Mouse (Mus musculus) forebrain, embryonic 15.5 days (tissue): ENCODE results near the gene Gm3488. TPM values are rescaled to one million over a fixed set of nuclear protein-coding genes. Genes with fewer than 3 reads are reported as not detected.
"Not testable (repeated sequence)": the region's sequence is repeated elsewhere in the genome, so short reads cannot be mapped to it uniquely, and the experiment has no call there.

Source experiments
- ATAC-seq: fragments of 200-750 bp; cut with Nextera tagmentation; replicated peaks from 2 replicates; pipeline ENCODE4 v1.8.0; 2017; ENCODE audit warnings: mild to moderate bottlenecking, moderate TSS enrichment, moderate library complexity
- H3K27ac ChIP-seq: fragments of 300-500 bp; sonication (generic); replicated peaks from 2 replicates; pipeline ENCODE4 v1.5.1; 2015; ENCODE audit warnings: mild to moderate bottlenecking, inconsistent platforms
- H3K27me3 ChIP-seq: fragments of 300-500 bp; sonication (generic); 2 replicates; pipeline ENCODE4 v1.6.1; 2015; ENCODE audit warnings: inconsistent platforms
- H3K36me3 ChIP-seq: fragments of 300-500 bp; sonication (generic); 2 replicates; pipeline ENCODE4 v1.6.1; 2015; ENCODE audit warnings: mild to moderate bottlenecking, inconsistent platforms
- H3K4me1 ChIP-seq: fragments of 300-500 bp; sonication (generic); 2 replicates; pipeline ENCODE4 v1.6.1; 2015; ENCODE audit warnings: inconsistent platforms
- H3K4me2 ChIP-seq: fragments of 300-500 bp; sonication (generic); replicated peaks from 2 replicates; pipeline ENCODE4 v1.6.1; 2015; ENCODE audit warnings: mild to moderate bottlenecking, inconsistent platforms
- H3K4me3 ChIP-seq: fragments of 300-500 bp; sonication (generic); 2 replicates; pipeline ENCODE4 v1.5.1; 2015; ENCODE audit warnings: mild to moderate bottlenecking, inconsistent platforms
- H3K9ac ChIP-seq: fragments of 300-500 bp; sonication (generic); replicated peaks from 2 replicates; pipeline ENCODE4 v1.6.1; 2015; ENCODE audit warnings: mild to moderate bottlenecking, inconsistent platforms
- H3K9me3 ChIP-seq: fragments of 300-500 bp; sonication (generic); 2 replicates; pipeline ENCODE4 v1.6.1; 2016; ENCODE audit warnings: inconsistent platforms
- WGBS: fragments of 180-500 bp; shearing (Covaris S2); methylation state at CpG from one replicate; pipeline ENCODE4 v1.1.7; 2015; ENCODE audit warnings: mixed read lengths; 5-methylcytosine and 5-hydroxymethylcytosine counted together
- polyA plus RNA-seq: library from polyadenylated mRNA; unstranded; fragments of >200 nt; fragmentation: Nextera tagmentation; extraction: Ambion mirVana; gene quantifications from 2 replicates; pipeline ENCODE4 v1.2.1, GENCODE M21; 2015

Gene Gm3488
- 10.0 and 11.1 TPM in 2 replicates for polyA plus RNA-seq

- not testable (repeated sequence) for H3K4me1 ChIP-seq, H3K27ac ChIP-seq, H3K27me3 ChIP-seq, ATAC-seq, H3K4me3 ChIP-seq, H3K9ac ChIP-seq, H3K4me2 ChIP-seq, H3K36me3 ChIP-seq, H3K9me3 ChIP-seq
- WGBS: no CpG with 5 or more reads among the region's 35 CpGs
Measured at GRCm38 (mm10) chr14:5501374-5501773, at the start of gene Gm3488. Gene Gm3488 (plus strand): TSS chr14:5501674.

- H3K36me3 ChIP-seq, H3K27me3 ChIP-seq, H3K9ac ChIP-seq, H3K4me3 ChIP-seq, H3K4me2 ChIP-seq, H3K4me1 ChIP-seq, H3K9me3 ChIP-seq, ATAC-seq, H3K27ac ChIP-seq: not testable (repeated sequence)
- no CpG with 5 or more reads among the region's 3 CpGs for WGBS
Measured at GRCm38 (mm10) chr14:5455367-5455766, 46.1 kb upstream of the Gm3488 start, which contains the start of gene Gm3194. Gene Gm3194 (minus strand): TSS chr14:5455467.

DNA sequence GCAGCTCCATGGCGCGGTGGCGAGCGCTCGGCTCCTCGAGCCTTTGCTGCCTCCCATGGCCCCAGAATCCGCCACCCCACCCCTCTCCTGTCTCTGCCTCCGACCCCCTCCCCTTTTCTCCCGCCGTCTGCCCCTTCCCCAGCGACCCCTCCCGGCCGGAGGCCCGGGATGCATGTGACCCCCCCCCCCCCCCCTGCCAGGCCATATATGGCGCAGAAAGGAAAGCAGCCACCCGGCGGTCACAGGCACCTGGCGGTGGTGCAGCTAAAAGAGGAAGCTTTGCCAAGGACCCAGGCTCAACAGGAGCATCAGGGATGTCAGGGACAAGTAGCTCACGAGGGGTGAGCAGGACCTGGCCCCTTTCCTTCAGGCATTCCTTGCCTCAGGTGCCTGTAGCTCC, 41.0 kb upstream of the Gm3488 start:
- not testable (repeated sequence) for H3K9ac ChIP-seq, H3K27me3 ChIP-seq, H3K27ac ChIP-seq, H3K4me3 ChIP-seq, H3K4me2 ChIP-seq, H3K36me3 ChIP-seq, H3K9me3 ChIP-seq, H3K4me1 ChIP-seq
- WGBS: no CpG with 5 or more reads among the region's 19 CpGs
- peak; percentile 66; the same call in 1 of the 2 replicates for ATAC-seq

DNA sequence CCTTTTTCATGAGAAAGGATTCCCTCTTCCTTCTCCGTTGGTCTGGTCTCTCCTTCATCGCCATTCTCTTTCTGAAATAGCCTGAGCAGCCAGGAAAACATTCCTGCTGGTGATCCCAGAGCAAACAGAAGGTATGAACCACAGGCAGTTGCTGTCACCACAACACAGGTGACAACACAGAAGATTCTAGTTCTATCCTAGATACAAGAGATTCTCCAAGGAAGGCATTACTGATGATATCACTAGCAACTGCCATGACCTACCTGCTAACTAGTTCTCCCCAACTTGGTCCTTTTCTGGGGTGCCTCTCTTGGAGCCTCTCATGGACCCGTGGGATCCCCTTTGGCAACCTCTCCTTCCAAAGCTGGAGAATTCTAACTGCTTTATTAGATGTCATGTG, 23.7 kb upstream of the Gm3488 start, which contains the start of gene Gm8246:
Gene Gm8246 (minus strand): TSS at position 101 of the 400 bp plus-strand sequence.
- H3K27me3 ChIP-seq, H3K4me1 ChIP-seq, H3K4me3 ChIP-seq, H3K4me2 ChIP-seq, H3K36me3 ChIP-seq, ATAC-seq, H3K9me3 ChIP-seq, H3K9ac ChIP-seq, H3K27ac ChIP-seq: not testable (repeated sequence)
- no CpG with 5 or more reads among the region's 3 CpGs for WGBS

GRCm38 (mm10) chr14:5483907-5484306, 17.6 kb upstream of the Gm3488 start, which contains the start of gene Gm3187:
Gene Gm3187 (plus strand): TSS chr14:5484207.
- H3K4me1 ChIP-seq, ATAC-seq, H3K36me3 ChIP-seq, H3K27me3 ChIP-seq, H3K4me3 ChIP-seq, H3K9ac ChIP-seq, H3K27ac ChIP-seq, H3K9me3 ChIP-seq, H3K4me2 ChIP-seq: not testable (repeated sequence)
- 82% methylated on average over 5 of the region's 5 CpGs for WGBS

DNA sequence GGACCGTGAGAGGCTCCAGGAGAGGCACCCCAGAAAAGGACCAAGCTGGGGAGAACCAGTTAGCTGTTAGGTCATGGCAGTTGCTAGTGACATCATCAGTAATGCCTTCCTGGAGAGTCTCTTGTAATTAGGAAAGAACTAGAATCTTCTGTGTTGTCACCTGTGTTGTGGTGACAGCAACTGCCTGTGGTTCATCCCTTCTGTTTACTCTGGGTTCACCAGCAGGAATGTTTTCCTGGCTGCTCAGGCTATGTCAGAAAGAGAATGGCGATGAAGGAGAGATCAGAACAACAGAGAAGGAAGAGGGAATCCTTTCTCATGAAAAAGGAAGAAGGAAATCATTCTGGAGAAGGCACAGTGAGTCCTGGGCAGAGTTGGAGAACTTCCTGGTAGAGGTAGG, 36.7 kb downstream of the Gm3488 start, which contains the start of gene Gm3532:
Gene Gm3532 (plus strand): TSS at position 301 of the 400 bp plus-strand sequence.
- not testable (repeated sequence) for H3K9ac ChIP-seq, H3K4me3 ChIP-seq, ATAC-seq, H3K36me3 ChIP-seq, H3K4me2 ChIP-seq, H3K9me3 ChIP-seq, H3K4me1 ChIP-seq, H3K27me3 ChIP-seq, H3K27ac ChIP-seq
- no CpG with 5 or more reads among the region's 2 CpGs for WGBS

Other genes with a start within 250 kb of the Gm3488 start
- gene Gm3526, start 241.1 kb upstream of the Gm3488 start, polyA plus RNA-seq: not detected in 2 replicates
- not detected in 2 replicates for gene Gm3542, start 166.7 kb upstream of the Gm3488 start, polyA plus RNA-seq
- 0.33 and 0.46 TPM in 2 replicates for gene Gm3500, start 112.6 kb upstream of the Gm3488 start, polyA plus RNA-seq
- gene Gm3194, start 46.2 kb upstream of the Gm3488 start, polyA plus RNA-seq: not detected in 2 replicates
- gene Gm8246, start 23.8 kb upstream of the Gm3488 start, polyA plus RNA-seq: not detected in 2 replicates
- not detected in 2 replicates for gene Gm3187, start 17.5 kb upstream of the Gm3488 start, polyA plus RNA-seq
- 0.14 and 0.15 TPM in 2 replicates for gene Gm3532, start 36.8 kb downstream of the Gm3488 start, polyA plus RNA-seq
- not detected in 2 replicates for gene Gm8265, start 131.4 kb downstream of the Gm3488 start, polyA plus RNA-seq
- gene Gm9603, start 185.8 kb downstream of the Gm3488 start, polyA plus RNA-seq: not detected in 2 replicates
- 0.34 and 0.75 TPM in 2 replicates for gene Gm3373, start 239.9 kb downstream of the Gm3488 start, polyA plus RNA-seq